Mouse (Mus musculus) thymus, adult 18-20 months (tissue): ENCODE results near the gene Chst11.

ENCODE experiments used
- DNase-seq, 2 experiments: peaks; one replicate each; pipeline ENCODE4 v3.0.0; 2022; ENCODE audit warnings: mixed read lengths in 2 of 2

The Chst11 gene

GRCm38 (mm10) chr10:83038166-83038565, 52.9 kb downstream of the Chst11 start:
- DNase-seq, result no peak

GRCm38 (mm10) chr10:83039414-83039813, 54.1 kb downstream of the Chst11 start:
- peak; percentile 11 to 35 for DNase-seq

- no peak for DNase-seq
Observed at GRCm38 (mm10) chr10:83041875-83042274, 56.6 kb downstream of the Chst11 start.

GRCm38 (mm10) chr10:83042613-83043477, 57.5 kb downstream of the Chst11 start:
- no peak for DNase-seq

- no peak for DNase-seq
Observed at GRCm38 (mm10) chr10:83043478-83044259, 58.4 kb downstream of the Chst11 start.

- DNase-seq, result no peak
Observed at GRCm38 (mm10) chr10:83049174-83049780, 64.0 kb downstream of the Chst11 start.

- no peak for DNase-seq
Observed at GRCm38 (mm10) chr10:83053886-83054550, 68.7 kb downstream of the Chst11 start.

- peak in 1 of 2 experiments; percentile 25 for DNase-seq
Observed at GRCm38 (mm10) chr10:83056291-83056690, 71.0 kb downstream of the Chst11 start.

GRCm38 (mm10) chr10:83056866-83057265, 71.6 kb downstream of the Chst11 start:
- no peak for DNase-seq

GRCm38 (mm10) chr10:83060066-83060782, 74.9 kb downstream of the Chst11 start:
- DNase-seq, result no peak

GRCm38 (mm10) chr10:83062315-83062714, 77.0 kb downstream of the Chst11 start:
- DNase-seq, result no peak

GRCm38 (mm10) chr10:83064796-83065195, 79.5 kb downstream of the Chst11 start:
- DNase-seq, result no peak

- no peak for DNase-seq
Observed at GRCm38 (mm10) chr10:83066159-83066558, 80.9 kb downstream of the Chst11 start.

- DNase-seq, result no peak
Observed at GRCm38 (mm10) chr10:83067305-83067704, 82.0 kb downstream of the Chst11 start.

GRCm38 (mm10) chr10:83068466-83068865, 83.2 kb downstream of the Chst11 start:
- DNase-seq, result no peak

GRCm38 (mm10) chr10:83069791-83070190, 84.5 kb downstream of the Chst11 start:
- DNase-seq, result no peak

- peak; percentile 38 to 64 for DNase-seq
Observed at GRCm38 (mm10) chr10:83071785-83072580, 86.7 kb downstream of the Chst11 start.

- peak in 1 of 2 experiments; percentile 41 for DNase-seq
Observed at GRCm38 (mm10) chr10:83073119-83073518, 87.8 kb downstream of the Chst11 start.

GRCm38 (mm10) chr10:83076816-83077215, 91.5 kb downstream of the Chst11 start:
- no peak for DNase-seq

GRCm38 (mm10) chr10:83078723-83079122, 93.4 kb downstream of the Chst11 start:
- DNase-seq, result no peak

GRCm38 (mm10) chr10:83079755-83080154, 94.5 kb downstream of the Chst11 start:
- DNase-seq, result peak in 1 of 2 experiments; percentile 34
